Mouse (Mus musculus) forebrain, embryonic 11.5 days (tissue): ENCODE results near the gene Gramd4. TPM values are rescaled to one million over a fixed set of nuclear protein-coding genes. Genes with fewer than 3 reads are reported as not detected.
"Not testable (repeated sequence)": the region's sequence is repeated elsewhere in the genome, so short reads cannot be mapped to it uniquely, and the experiment has no call there.

Source experiments
- ATAC-seq: fragments of 200-750 bp; cut with Nextera tagmentation; replicated peaks from 2 replicates; pipeline ENCODE4 v1.8.0; 2017; ENCODE audit warnings: moderate TSS enrichment; ENCODE audit not compliant: low FRiP score
- DNase-seq: peaks from one replicate; pipeline ENCODE4 v3.0.0-alpha.2; 2017; ENCODE audit warnings: low spot score
- H3K27ac ChIP-seq: fragments of 300-500 bp; sonication (generic); 2 replicates; pipeline ENCODE4 v1.5.1; 2014; ENCODE audit warnings: low read depth, low read length
- H3K27me3 ChIP-seq: fragments of 300-500 bp; sonication (generic); 2 replicates; pipeline ENCODE4 v1.6.1; 2014; ENCODE audit warnings: mild to moderate bottlenecking, low read length, mixed read lengths; ENCODE audit not compliant: control insufficient read depth, insufficient read depth
- H3K36me3 ChIP-seq: fragments of 300-500 bp; sonication (generic); 2 replicates; pipeline ENCODE4 v1.6.1; 2014; ENCODE audit warnings: mild to moderate bottlenecking, low read length, moderate library complexity, mixed read lengths; ENCODE audit not compliant: control insufficient read depth, insufficient read depth
- H3K4me1 ChIP-seq: fragments of 300-500 bp; sonication (generic); replicated peaks from 2 replicates; pipeline ENCODE4 v1.6.1; 2014; ENCODE audit warnings: low read length, mixed read lengths; ENCODE audit not compliant: control insufficient read depth, insufficient read depth
- H3K4me2 ChIP-seq: fragments of 300-500 bp; sonication (generic); 2 replicates; pipeline ENCODE4 v1.6.1; 2014; ENCODE audit warnings: low read depth, mild to moderate bottlenecking, low read length, moderate library complexity, mixed read lengths; ENCODE audit not compliant: severe bottlenecking
- H3K4me3 ChIP-seq: fragments of 300-500 bp; sonication (generic); 2 replicates; pipeline ENCODE4 v1.5.1; 2014; ENCODE audit warnings: low read depth, low read length
- H3K9ac ChIP-seq: fragments of 300-500 bp; sonication (generic); 2 replicates; pipeline ENCODE4 v1.6.1; 2014; ENCODE audit warnings: low read length
- H3K9me3 ChIP-seq: fragments of 300-500 bp; sonication (generic); 2 replicates; pipeline ENCODE4 v1.6.1; 2016; ENCODE audit warnings: low read length, mixed read lengths; ENCODE audit not compliant: control insufficient read depth
- WGBS: fragments of 180-500 bp; shearing (Covaris S2); extraction: QIAGEN DNeasy Blood & Tissue Kit; methylation state at CpG from one replicate; pipeline ENCODE4 v1.1.7; 2014; 5-methylcytosine and 5-hydroxymethylcytosine counted together
- polyA plus RNA-seq: library from polyadenylated mRNA; unstranded; fragments of >200 nt; fragmentation: Nextera tagmentation; extraction: Ambion mirVana; gene quantifications from 2 replicates; pipeline ENCODE4 v1.2.1, GENCODE M21; 2014

The Gramd4 gene
- polyA plus RNA-seq, 1 experiment from 2014 or later: 15.5 TPM

GRCm38 (mm10) chr15:86176166-86176565 is 118.7 kb downstream of the Gramd4 start:
- no peak overlapping the region for H3K4me2 ChIP-seq
- 0 out of 2 replicates have a peak, but pooled peaks cover 3% of the 10 kb centered on the region for H3K4me1 ChIP-seq
- H3K27ac ChIP-seq: no peak overlapping the region
- H3K4me3 ChIP-seq: no peak overlapping the region
- H3K9ac ChIP-seq: no peak overlapping the region
- no peak for DNase-seq
- no peaks in the 10 kb centered on the region for H3K27me3 ChIP-seq
- H3K9me3 ChIP-seq: no peaks in the 10 kb centered on the region
- ATAC-seq: no peak
- no peaks in the 10 kb centered on the region for H3K36me3 ChIP-seq
- WGBS: 93% methylated on average over 10 of the region's 10 CpGs

GRCm38 (mm10) chr15:86176771-86177702 is 119.5 kb downstream of the Gramd4 start:
- DNase-seq (no peak), ATAC-seq (no peak)
- Histone ChIP-seq H3K4me1 (0 out of 2 replicates have a peak, but pooled peaks cover 3% of the 10 kb centered on the region), H3K27ac (no peak overlapping the region), H3K4me3 (no peak overlapping the region), H3K9ac (no peak overlapping the region), H3K9me3 (no peaks in the 10 kb centered on the region), H3K4me2 (no peak overlapping the region), H3K27me3 (no peaks in the 10 kb centered on the region), H3K36me3 (no peaks in the 10 kb centered on the region)
- 86% methylated on average over 22 of the region's 22 CpGs for WGBS

GRCm38 (mm10) chr15:86177703-86178251 is 120.3 kb downstream of the Gramd4 start:
- 95% methylated on average over 2 of the region's 2 CpGs for WGBS
- H3K4me1 ChIP-seq, H3K9ac ChIP-seq, H3K9me3 ChIP-seq, ATAC-seq, DNase-seq, H3K4me2 ChIP-seq, H3K4me3 ChIP-seq, H3K27me3 ChIP-seq, H3K36me3 ChIP-seq, H3K27ac ChIP-seq: not testable (repeated sequence)

DNA sequence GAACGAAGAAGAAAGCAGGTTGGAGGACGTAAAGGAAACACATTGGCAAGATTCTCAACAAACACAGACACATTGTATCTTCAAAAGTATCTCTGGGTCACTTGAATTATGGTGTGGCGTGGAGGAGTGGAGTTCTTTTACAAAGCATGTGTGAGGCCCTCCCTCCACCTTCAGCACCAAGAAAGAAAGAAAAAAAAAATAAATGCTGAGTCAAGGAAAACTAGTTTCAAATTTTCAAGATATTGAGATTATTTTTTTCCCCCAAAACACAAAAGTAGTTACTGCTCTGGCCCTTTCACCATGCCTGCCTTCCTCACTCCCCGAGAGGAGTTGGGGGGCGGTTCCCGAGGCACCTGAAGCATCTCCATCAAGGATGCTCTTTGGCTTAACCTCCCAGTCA is 121.1 kb downstream of the Gramd4 start:
- WGBS: 89% methylated on average over 6 of the region's 6 CpGs

DNA sequence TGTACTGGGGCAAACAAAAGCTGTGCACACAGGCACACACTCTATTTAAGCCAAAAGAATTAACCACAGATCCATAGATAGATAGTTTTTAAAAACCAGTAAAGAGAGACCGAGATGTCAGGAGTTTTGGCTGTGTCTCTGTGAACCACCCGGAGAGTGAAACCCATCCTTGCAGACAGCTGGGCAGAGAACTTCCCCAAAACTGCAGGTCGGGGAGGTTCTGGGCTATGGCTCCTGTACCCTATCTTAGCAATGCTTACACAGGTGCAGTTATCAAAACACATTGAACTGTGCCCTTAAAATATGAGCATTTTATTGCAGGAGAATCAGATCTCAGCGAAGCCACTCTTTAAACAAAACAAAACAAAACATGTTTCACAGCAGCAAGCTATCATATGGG is 122.9 kb downstream of the Gramd4 start:
- WGBS: 88% methylated on average over 4 of the region's 4 CpGs
- Histone ChIP-seq H3K36me3 (no peaks in the 10 kb centered on the region), H3K9ac (no peak overlapping the region), H3K27me3 (0 out of 2 replicates have a peak, but pooled peaks cover 2% of the 10 kb centered on the region), H3K4me2 (no peak overlapping the region), H3K4me1 (peaks cover 3% of the 10 kb centered on the region; the same call in 1 of the 2 replicates), H3K9me3 (no peaks in the 10 kb centered on the region), H3K27ac (no peak overlapping the region), H3K4me3 (no peak overlapping the region)
- DNase-seq (no peak), ATAC-seq (no peak)

More for the DNA sequence above, 121.1 kb downstream of the Gramd4 start:
- no peak overlapping the region for H3K27ac ChIP-seq
- no peaks in the 10 kb centered on the region for H3K36me3 ChIP-seq
- no peaks in the 10 kb centered on the region for H3K9me3 ChIP-seq
- H3K9ac ChIP-seq: no peak overlapping the region
- DNase-seq (no peak), ATAC-seq (no peak)
- no peak overlapping the region for H3K4me3 ChIP-seq
- H3K4me1 ChIP-seq: 0 out of 2 replicates have a peak, but pooled peaks cover 3% of the 10 kb centered on the region
- H3K4me2 ChIP-seq: no peak overlapping the region
- no peaks in the 10 kb centered on the region for H3K27me3 ChIP-seq

DNA sequence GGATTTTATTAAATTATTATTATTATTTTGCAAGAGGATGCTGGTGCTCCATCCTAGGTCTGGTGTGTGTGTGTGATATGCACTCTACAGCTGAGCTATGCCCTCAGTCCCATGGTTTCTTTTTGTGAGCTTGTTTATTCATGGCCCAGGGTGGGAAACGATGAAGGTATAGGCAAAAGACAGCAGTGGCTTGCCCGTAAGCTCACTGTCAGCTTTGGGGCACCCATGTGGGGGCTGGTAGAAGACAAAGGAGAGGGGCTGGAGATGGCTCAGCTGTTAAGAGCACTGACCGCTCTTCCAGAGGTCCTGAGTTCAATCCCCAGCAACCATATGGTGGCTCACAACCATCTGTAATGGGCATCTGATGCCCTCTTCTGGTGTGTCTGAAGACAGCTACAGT is 123.8 kb downstream of the Gramd4 start:
- not testable (repeated sequence) for DNase-seq, H3K4me1 ChIP-seq, H3K9me3 ChIP-seq, H3K4me2 ChIP-seq, H3K27ac ChIP-seq, H3K4me3 ChIP-seq, H3K36me3 ChIP-seq, H3K9ac ChIP-seq, H3K27me3 ChIP-seq, ATAC-seq
- 96% methylated on average over 3 of the region's 3 CpGs for WGBS

GRCm38 (mm10) chr15:86181941-86182439 is 124.5 kb downstream of the Gramd4 start:
- no peak for ATAC-seq
- Histone ChIP-seq H3K9me3 (no peaks in the 10 kb centered on the region), H3K27ac (no peak overlapping the region), H3K9ac (no peak overlapping the region), H3K36me3 (no peaks in the 10 kb centered on the region), H3K27me3 (0 out of 2 replicates have a peak, but pooled peaks cover 4% of the 10 kb centered on the region), H3K4me1 (peaks cover 3% of the 10 kb centered on the region; the same call in 1 of the 2 replicates), H3K4me2 (no peak overlapping the region), H3K4me3 (no peak overlapping the region)
- WGBS: 67% methylated on average over 11 of the region's 11 CpGs
- DNase-seq: no peak

DNA sequence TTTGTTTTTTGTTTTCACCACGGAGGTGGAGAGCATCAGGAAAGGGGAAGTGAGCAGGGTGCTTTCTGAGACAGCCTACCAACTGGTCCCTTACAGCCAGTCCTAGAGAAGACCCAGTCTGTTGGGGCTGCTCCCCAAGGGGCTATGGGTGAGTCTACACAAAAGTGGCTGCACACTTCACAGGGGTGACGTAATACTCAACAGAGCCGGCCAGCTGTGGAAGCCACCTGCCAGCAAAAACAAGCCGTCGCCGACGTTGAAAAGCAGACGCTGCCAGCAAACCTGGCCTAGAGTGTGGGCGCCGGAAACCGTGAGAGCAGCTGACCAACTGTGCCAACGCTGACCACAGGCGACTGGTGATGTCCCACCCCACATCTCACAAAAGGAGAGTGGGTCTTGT is 125.2 kb downstream of the Gramd4 start:
- Histone ChIP-seq H3K27ac (no peak overlapping the region), H3K4me3 (no peak overlapping the region), H3K4me1 (peaks cover 3% of the 10 kb centered on the region; the same call in 1 of the 2 replicates), H3K36me3 (no peaks in the 10 kb centered on the region), H3K27me3 (0 out of 2 replicates have a peak, but pooled peaks cover 4% of the 10 kb centered on the region), H3K4me2 (no peak overlapping the region), H3K9ac (no peak overlapping the region), H3K9me3 (no peaks in the 10 kb centered on the region)
- WGBS: 69% methylated on average over 13 of the region's 13 CpGs
- ATAC-seq (no peak), DNase-seq (no peak)
